Mouse (Mus musculus): Measurements from ENCODE around the gene S1pr4. TPM values are rescaled to one million over a fixed set of nuclear protein-coding genes. Genes with fewer than 3 reads are reported as not detected.
A peak's percentile ranks its signal among the peaks of the same experiment; 100 is the strongest.

S1pr4 gene
- polyA plus RNA-seq, 1 experiment = 0.04 TPM

- Histone ChIP-seq H3K4me1 (ENCODE audit: control insufficient read depth, insufficient read depth, low read length) (peaks cover 3% of the 10 kb centered on the region; the same call in 1 of the 2 replicates), H3K4me3 (ENCODE audit: control insufficient read depth, low read depth, low read length) (no peak overlapping the region), H3K27me3 (ENCODE audit: control insufficient read depth, insufficient read depth, low read length) (no peaks in the 10 kb centered on the region), H3K36me3 (ENCODE audit: control insufficient read depth, insufficient read depth, low read length) (no peaks in the 10 kb centered on the region), H3K27ac (ENCODE audit: control insufficient read depth, insufficient read depth, low read depth, low read length) (no peak overlapping the region)
- TF ChIP-seq POLR2A (IDR thresholded peaks at IDR 0.05; ENCODE audit: control insufficient read depth, low read depth, low read length) (no peak), CTCF (IDR thresholded peaks at IDR 0.05; ENCODE audit: control insufficient read depth, insufficient read depth, insufficient replicate concordance, low read depth, low read length) (no peak)
These were observed 5.2 kb upstream of the S1pr4 start for GRCm38 (mm10) chr10:81505016-81505664.

GRCm38 (mm10) chr10:81502658-81503057 is 2.7 kb upstream of the S1pr4 start:
- TF ChIP-seq POLR2A (IDR thresholded peaks at IDR 0.05; ENCODE audit: control insufficient read depth, low read depth, low read length) (no peak), CTCF (IDR thresholded peaks at IDR 0.05; ENCODE audit: control insufficient read depth, insufficient read depth, insufficient replicate concordance, low read depth, low read length) (peak; percentile 100)
- Histone ChIP-seq H3K4me3 (ENCODE audit: control insufficient read depth, low read depth, low read length) (peak overlapping the region; percentile 52), H3K36me3 (ENCODE audit: control insufficient read depth, insufficient read depth, low read length) (no peaks in the 10 kb centered on the region), H3K27ac (ENCODE audit: control insufficient read depth, insufficient read depth, low read depth, low read length) (no peak overlapping the region), H3K27me3 (ENCODE audit: control insufficient read depth, insufficient read depth, low read length) (no peaks in the 10 kb centered on the region), H3K4me1 (ENCODE audit: control insufficient read depth, insufficient read depth, low read length) (peaks cover 3% of the 10 kb centered on the region; the same call in 1 of the 2 replicates)

DNA sequence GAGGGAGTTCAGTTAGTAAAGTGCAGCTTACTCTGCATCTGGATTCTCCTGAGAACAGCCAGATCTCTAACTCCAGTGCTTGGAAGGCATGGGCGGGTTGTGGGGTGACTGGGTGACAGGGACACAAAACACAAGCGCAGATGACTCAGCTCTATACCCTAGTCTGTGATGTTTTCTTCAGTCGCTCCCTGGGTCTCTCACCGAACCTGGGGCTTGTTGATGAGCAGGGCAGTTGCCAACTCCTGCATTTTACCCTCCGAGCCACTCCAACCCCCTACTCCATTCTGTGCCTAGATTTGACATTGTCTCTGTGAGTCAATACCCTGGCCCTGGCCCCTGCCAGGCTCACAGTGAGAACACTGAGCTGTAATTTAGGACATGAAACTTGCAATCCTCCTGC is 1.9 kb upstream of the S1pr4 start:
- Histone ChIP-seq H3K27me3 (ENCODE audit: control insufficient read depth, insufficient read depth, low read length) (no peaks in the 10 kb centered on the region), H3K4me3 (ENCODE audit: control insufficient read depth, low read depth, low read length) (no peak overlapping the region), H3K4me1 (ENCODE audit: control insufficient read depth, insufficient read depth, low read length) (peaks cover 3% of the 10 kb centered on the region; the same call in 1 of the 2 replicates), H3K27ac (ENCODE audit: control insufficient read depth, insufficient read depth, low read depth, low read length) (no peak overlapping the region), H3K36me3 (ENCODE audit: control insufficient read depth, insufficient read depth, low read length) (no peaks in the 10 kb centered on the region)
- TF ChIP-seq CTCF (IDR thresholded peaks at IDR 0.05; ENCODE audit: control insufficient read depth, insufficient read depth, insufficient replicate concordance, low read depth, low read length) (no peak), POLR2A (IDR thresholded peaks at IDR 0.05; ENCODE audit: control insufficient read depth, low read depth, low read length) (no peak)

DNA sequence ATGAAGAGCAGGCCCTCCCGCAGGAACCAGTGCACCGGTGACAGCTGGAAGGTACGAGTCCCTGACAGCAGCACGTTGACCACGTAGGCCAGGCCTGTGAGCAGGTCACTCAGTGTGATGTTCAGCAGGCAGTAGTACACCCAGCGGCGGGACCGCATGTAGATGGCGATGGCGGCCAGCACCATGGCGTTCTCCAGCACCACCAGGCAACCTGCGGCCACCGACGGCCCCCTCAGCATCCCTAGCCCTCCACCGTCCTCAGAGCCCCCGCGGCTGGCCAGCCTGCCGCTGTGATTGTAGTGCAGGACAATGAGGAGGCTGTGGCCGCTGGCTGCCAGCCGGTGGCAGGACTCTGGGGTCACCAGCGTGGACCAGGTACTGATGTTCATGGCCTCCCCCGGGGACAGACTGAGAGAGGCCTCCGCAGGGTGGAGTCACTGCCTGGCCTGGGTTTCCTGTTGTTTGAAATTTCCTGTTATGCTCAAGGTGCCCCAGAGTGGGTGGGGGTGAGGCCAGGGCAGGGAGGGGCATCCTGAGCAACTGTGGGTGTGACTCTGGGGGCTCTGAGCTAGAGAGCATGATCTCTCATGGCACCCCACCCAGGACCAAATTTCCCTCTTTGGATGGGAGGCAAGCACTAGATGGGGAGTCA is 556 bp downstream of the S1pr4 start:
- no peak overlapping the region for H3K27ac ChIP-seq (ENCODE audit: control insufficient read depth, insufficient read depth, low read depth, low read length)
- no peaks in the 10 kb centered on the region for H3K27me3 ChIP-seq (ENCODE audit: control insufficient read depth, insufficient read depth, low read length)
- no peak overlapping the region for H3K4me3 ChIP-seq (ENCODE audit: control insufficient read depth, low read depth, low read length)
- H3K36me3 ChIP-seq (ENCODE audit: control insufficient read depth, insufficient read depth, low read length) = no peaks in the 10 kb centered on the region
- H3K4me1 ChIP-seq (ENCODE audit: control insufficient read depth, insufficient read depth, low read length) = peaks cover 14% of the 10 kb centered on the region
- no peak for TF ChIP-seq CTCF (IDR thresholded peaks at IDR 0.05; ENCODE audit: control insufficient read depth, insufficient read depth, insufficient replicate concordance, low read depth, low read length)
- TF ChIP-seq POLR2A (IDR thresholded peaks at IDR 0.05; ENCODE audit: control insufficient read depth, low read depth, low read length) = no peak

DNA sequence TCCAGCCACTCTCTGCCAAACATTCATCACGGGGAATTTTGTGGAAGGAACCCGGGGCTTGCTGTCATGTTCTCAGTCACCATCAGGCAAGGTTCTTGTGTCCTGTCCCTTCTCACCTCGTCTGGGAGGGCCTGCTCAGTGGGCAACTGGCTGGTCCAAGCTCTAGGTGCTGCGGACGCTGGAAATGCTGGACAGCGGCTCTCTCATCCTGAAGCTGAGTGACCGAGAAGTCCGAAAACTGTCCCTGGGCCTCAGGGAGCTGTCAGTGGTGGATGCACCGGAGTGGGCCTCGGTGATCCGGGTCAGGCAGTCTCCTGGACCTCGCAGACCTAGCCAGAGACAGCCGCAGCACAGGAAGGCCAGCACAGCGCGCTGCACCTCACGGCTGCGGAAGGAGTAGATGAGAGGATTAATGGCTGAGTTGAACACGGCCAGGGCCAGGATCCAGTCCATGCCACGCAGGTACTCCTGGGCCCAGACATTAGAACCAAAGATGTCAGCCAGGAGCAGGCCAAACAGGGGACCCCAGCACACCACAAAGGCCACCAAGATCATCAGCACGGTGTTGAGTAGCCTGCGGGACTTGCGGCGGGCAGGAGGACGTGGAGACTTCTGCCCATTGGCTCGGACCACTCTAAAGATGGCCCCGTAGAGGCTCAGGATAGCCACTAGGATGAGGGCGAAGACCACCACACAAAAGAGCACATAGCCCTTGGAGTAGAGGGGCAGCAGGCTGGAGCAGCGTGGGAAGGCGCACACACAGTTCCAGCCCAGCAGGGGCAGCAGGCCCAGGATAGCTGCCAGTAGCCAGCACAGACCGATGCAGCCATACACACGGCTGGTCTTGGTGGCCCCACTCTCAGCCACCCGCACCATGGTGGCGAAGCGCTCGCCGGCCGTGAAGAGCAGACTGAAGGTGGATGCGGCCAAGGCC is 1.3 kb downstream of the S1pr4 start:
- Histone ChIP-seq H3K4me3 (ENCODE audit: control insufficient read depth, low read depth, low read length) (no peak overlapping the region), H3K4me1 (ENCODE audit: control insufficient read depth, insufficient read depth, low read length) (peaks cover 14% of the 10 kb centered on the region), H3K36me3 (ENCODE audit: control insufficient read depth, insufficient read depth, low read length) (no peaks in the 10 kb centered on the region), H3K27ac (ENCODE audit: control insufficient read depth, insufficient read depth, low read depth, low read length) (no peak overlapping the region), H3K27me3 (ENCODE audit: control insufficient read depth, insufficient read depth, low read length) (no peaks in the 10 kb centered on the region)
- TF ChIP-seq CTCF (IDR thresholded peaks at IDR 0.05; ENCODE audit: control insufficient read depth, insufficient read depth, insufficient replicate concordance, low read depth, low read length) (peak; percentile 27; the same call in 1 of the 2 replicates), POLR2A (IDR thresholded peaks at IDR 0.05; ENCODE audit: control insufficient read depth, low read depth, low read length) (no peak)

DNA sequence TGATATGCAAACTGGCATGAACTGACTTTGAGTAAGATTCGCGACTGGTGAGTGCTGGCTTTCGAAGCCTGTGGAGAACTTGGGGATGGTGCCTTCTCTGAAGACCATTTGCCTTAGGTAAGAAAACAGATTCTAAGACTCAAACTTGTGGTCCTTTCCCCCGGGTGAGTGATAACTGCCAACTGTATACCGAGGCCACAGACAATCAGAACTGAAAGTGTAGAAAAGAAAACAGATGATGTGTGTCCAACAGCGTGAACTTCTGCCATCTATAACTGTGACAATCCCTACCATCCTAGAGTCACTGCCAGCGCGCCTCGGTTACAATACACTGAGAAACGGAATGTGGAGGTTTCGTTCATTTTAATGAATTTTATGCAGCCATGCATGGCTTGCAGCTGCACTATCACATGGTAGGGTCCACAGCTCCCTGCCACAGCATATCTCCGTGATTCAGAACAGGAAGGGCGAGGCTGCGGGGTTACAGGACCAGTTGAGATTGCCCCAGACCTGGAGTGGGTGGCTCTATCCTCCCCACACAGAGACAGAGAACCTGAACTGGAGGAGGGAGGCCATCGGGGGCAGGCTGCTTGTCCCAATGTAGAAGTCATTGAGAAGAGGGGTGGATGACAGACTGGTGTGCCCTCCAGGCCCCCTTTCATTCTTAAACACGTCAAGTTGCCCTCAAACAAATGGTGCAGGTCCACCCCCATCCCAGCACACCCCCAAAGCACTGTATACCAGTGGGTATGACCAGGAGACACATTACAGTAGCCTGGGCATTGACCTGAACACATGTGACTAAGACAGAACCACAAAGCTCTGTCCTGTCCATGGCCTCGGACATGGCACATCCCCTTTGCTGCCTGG is 2.3 kb downstream of the S1pr4 start:
- Histone ChIP-seq H3K4me3 (ENCODE audit: control insufficient read depth, low read depth, low read length) (no peak overlapping the region), H3K4me1 (ENCODE audit: control insufficient read depth, insufficient read depth, low read length) (peaks cover 10% of the 10 kb centered on the region), H3K27ac (ENCODE audit: control insufficient read depth, insufficient read depth, low read depth, low read length) (no peak overlapping the region), H3K36me3 (ENCODE audit: control insufficient read depth, insufficient read depth, low read length) (no peaks in the 10 kb centered on the region), H3K27me3 (ENCODE audit: control insufficient read depth, insufficient read depth, low read length) (no peaks in the 10 kb centered on the region)
- no peak for TF ChIP-seq POLR2A (IDR thresholded peaks at IDR 0.05; ENCODE audit: control insufficient read depth, low read depth, low read length)
- no peak for TF ChIP-seq CTCF (IDR thresholded peaks at IDR 0.05; ENCODE audit: control insufficient read depth, insufficient read depth, insufficient replicate concordance, low read depth, low read length)
